Comparison of ENCODE assay signal across 10 mouse cellular contexts in genomic region chr14:120325673-120326072, GRCm38 (mm10). TPM values are rescaled to one million over a fixed set of nuclear protein-coding genes. Genes with fewer than 3 reads are reported as not detected.
DNase-seq lines count a peak whose midpoint lies in the region; ATAC-seq and TF ChIP-seq lines count a peak whose summit lies in the region.
"Had no signal": no experiment of that assay in that cellular context is flagged by ENCODE, and none has a peak within 500 bp of the region (broad histone marks: within the 10 kb centered on the region; RNA-seq: fewer than 3 reads in every experiment).

No protein-coding gene starts in this region.

- TF ChIP-seq CTCF in lung, adult 2 months (IDR thresholded peaks at IDR 0.05; ENCODE audit: insufficient read depth, low read length) = no peak
- TF ChIP-seq CTCF in CH12.LX (conservative IDR thresholded peaks at IDR 0.05 in 1 of 2, IDR thresholded peaks at IDR 0.05 in 1 of 2; ENCODE audit: low read depth in 2 of 2, low read length in 2 of 2) = no peak

- in situ Hi-C loops in CH12.LX (cut with MboI; ENCODE audit: low pct_ligation_motif_present, low pct_unique_long_range_greater_than_20kb, low sequenced_read_pairs) = no loop called here

- TF ChIP-seq EP300 in CH12.LX (IDR thresholded peaks at IDR 0.05; ENCODE audit: low read length) = peak; percentile 96

- peak overlapping the region; percentile 68 for H3K4me2 ChIP-seq in CH12.LX (ENCODE audit: insufficient read depth, low read depth, poor library complexity, severe bottlenecking)
- no peak overlapping the region for H3K4me2 ChIP-seq in embryonic facial prominence, embryonic 15.5 days (replicated peaks)
- H3K4me2 ChIP-seq: hindbrain, embryonic 12.5 days; limb, embryonic 15.5 days had no signal

- dilution Hi-C loops in CH12.LX (cut with MboI; ENCODE audit: extremely low pct_ligation_motif_present, extremely low pct_unique_long_range_greater_than_20kb, low sequenced_read_pairs) = no loop called here

- ATAC-seq in embryonic facial prominence, embryonic 15.5 days (ENCODE audit: insufficient number of reproducible peaks, low FRiP score, low TSS enrichment, low read depth) = no peak
- ATAC-seq in neutrophil, adult 5-6 weeks (ENCODE audit: extremely low read depth, insufficient number of reproducible peaks, low FRiP score, poor library complexity, severe bottlenecking) = peak; percentile 91

- peak; percentile 60 for DNase-seq in lung, postnatal 36 days
- no peak for DNase-seq in lung, adult 2 months
- DNase-seq in CH12.LX (ENCODE audit: extremely low read depth) = peak; percentile 77
- DNase-seq in left cerebral cortex, adult 11 months (ENCODE audit: low spot score) = no peak
- DNase-seq in cerebellum, adult 9-11 months = no peak
- DNase-seq: cerebellum, postnatal 10 days had no signal

- no peak for TF ChIP-seq RAD21 in CH12.LX (IDR thresholded peaks at IDR 0.05; ENCODE audit: low read depth, low read length)

- 43% methylated on average over 5 of the region's 5 CpGs for WGBS in lung, adult 2 months
- 59% methylated on average over 5 of the region's 5 CpGs for WGBS in embryonic facial prominence, embryonic 15.5 days

- H3K27ac ChIP-seq in CH12.LX (ENCODE audit: insufficient read depth, low read depth) = no peak overlapping the region
- peak overlapping the region; percentile 17; the same call in 1 of the 2 replicates for H3K27ac ChIP-seq in embryonic facial prominence, embryonic 15.5 days (replicated peaks)
- H3K27ac ChIP-seq: hindbrain, embryonic 12.5 days had no signal

- H3K36me3 ChIP-seq in CH12.LX (replicated peaks in 1 of 2; ENCODE audit: control insufficient read depth in 1 of 2, insufficient read depth in 1 of 2, low read length in 1 of 2) = peaks cover 24 to 68% of the 10 kb centered on the region in 2 experiments
- H3K36me3 ChIP-seq in embryonic facial prominence, embryonic 15.5 days = peaks cover 9% of the 10 kb centered on the region; the same call in 1 of the 2 replicates
- H3K36me3 ChIP-seq: hindbrain, embryonic 12.5 days had no signal

- no peak overlapping the region for H3K9ac ChIP-seq in CH12.LX (ENCODE audit: insufficient read depth, low read depth)
- H3K9ac ChIP-seq in embryonic facial prominence, embryonic 15.5 days = no peak overlapping the region
- H3K9ac ChIP-seq: hindbrain, embryonic 12.5 days; limb, embryonic 15.5 days had no signal

- H3K4me1 ChIP-seq in lung, adult 2 months (ENCODE audit: control insufficient read depth, insufficient read depth, low read length) = peaks cover 38% of the 10 kb centered on the region
- peaks cover 20 to 79% of the 10 kb centered on the region in 2 experiments for H3K4me1 ChIP-seq in CH12.LX (ENCODE audit: control insufficient read depth in 1 of 2, insufficient read depth in 2 of 2)
- peaks cover 51% of the 10 kb centered on the region for H3K4me1 ChIP-seq in embryonic facial prominence, embryonic 15.5 days

- no peak for TF ChIP-seq POLR2A in lung, adult 2 months (IDR thresholded peaks at IDR 0.05; ENCODE audit: borderline replicate concordance, extremely low read depth, low read depth, low read length)
- no peak for TF ChIP-seq POLR2A in CH12.LX (IDR thresholded peaks at IDR 0.05; ENCODE audit: low read depth, low read length)

- H3K79me2 ChIP-seq in CH12.LX (replicated peaks; ENCODE audit: control insufficient read depth, extremely low read depth, insufficient read depth, poor library complexity, severe bottlenecking) = peaks cover 37% of the 10 kb centered on the region

- no peaks in the 10 kb centered on the region for H3K27me3 ChIP-seq in CH12.LX (replicated peaks)
- H3K27me3 ChIP-seq in embryonic facial prominence, embryonic 15.5 days = no peaks in the 10 kb centered on the region
- H3K27me3 ChIP-seq: hindbrain, embryonic 12.5 days; limb, embryonic 15.5 days had no signal

- H3K4me3 ChIP-seq in lung, adult 2 months (replicated peaks; ENCODE audit: extremely low read depth, low read depth, low read length) = no peak overlapping the region
- H3K4me3 ChIP-seq in CH12.LX (replicated peaks in 1 of 3; ENCODE audit: low read depth in 2 of 3, low read length in 2 of 3, poor library complexity in 1 of 3) = no peak overlapping the region
- no peak overlapping the region for H3K4me3 ChIP-seq in embryonic facial prominence, embryonic 15.5 days (replicated peaks)
- H3K4me3 ChIP-seq: hindbrain, embryonic 12.5 days; limb, embryonic 15.5 days had no signal

- no peaks in the 10 kb centered on the region for H3K9me3 ChIP-seq in CH12.LX (replicated peaks; ENCODE audit: low read length)
- H3K9me3 ChIP-seq in embryonic facial prominence, embryonic 15.5 days (replicated peaks) = no peaks in the 10 kb centered on the region
- H3K9me3 ChIP-seq: hindbrain, embryonic 12.5 days; limb, embryonic 15.5 days had no signal

TF ChIP-seq in CH12.LX, 34 proteins besides CTCF, POLR2A, EP300 and RAD21:
- TF ChIP-seq MAFK (IDR thresholded peaks at IDR 0.05; ENCODE audit: insufficient replicate concordance, low read length) (0 out of 2 replicates have a peak, but pooled peaks have one; percentile 39), TCF12 (IDR thresholded peaks at IDR 0.05; ENCODE audit: low read depth, low read length) (0 out of 2 replicates have a peak, but pooled peaks have one; percentile 35), ETS1 (conservative IDR thresholded peaks at IDR 0.05; ENCODE audit: low read depth, low read length) (peak; percentile 93), IRF4 (IDR thresholded peaks at IDR 0.05; ENCODE audit: low read depth, low read length) (peak; percentile 97), RCOR1 (conservative IDR thresholded peaks at IDR 0.05; ENCODE audit: low read depth, low read length) (peak; percentile 83; the same call in 1 of the 2 replicates), HCFC1 (IDR thresholded peaks at IDR 0.05; ENCODE audit: low read depth, low read length) (no peak), CHD2 (IDR thresholded peaks at IDR 0.05; ENCODE audit: low read length) (peak; percentile 80), MAZ (IDR thresholded peaks at IDR 0.05; ENCODE audit: low read depth, low read length) (peak; percentile 76), MXI1 (IDR thresholded peaks at IDR 0.05; ENCODE audit: low read depth, low read length) (peak; percentile 53; the same call in 1 of the 2 replicates), MAX (IDR thresholded peaks at IDR 0.05; ENCODE audit: low read length) (0 out of 2 replicates have a peak, but pooled peaks have one; percentile 48), JUN (IDR thresholded peaks at IDR 0.05; ENCODE audit: insufficient read depth, low read depth, low read length) (peak; percentile 73), E2F4 (IDR thresholded peaks at IDR 0.05; ENCODE audit: insufficient replicate concordance, low read depth, low read length) (no peak), CHD1 (IDR thresholded peaks at IDR 0.05; ENCODE audit: low read depth, low read length) (no peak), GABPA (IDR thresholded peaks at IDR 0.05; ENCODE audit: insufficient replicate concordance, low read depth, low read length) (no peak), ZMIZ1 (IDR thresholded peaks at IDR 0.05; ENCODE audit: low read depth, low read length) (no peak), NELFE (IDR thresholded peaks at IDR 0.05; ENCODE audit: low read depth, low read length) (no peak), UBTF (IDR thresholded peaks at IDR 0.05; ENCODE audit: low read depth, low read length) (no peak), ELF1 (IDR thresholded peaks at IDR 0.05; ENCODE audit: low read depth, low read length) (no peak), BHLHE40 (IDR thresholded peaks at IDR 0.05; ENCODE audit: low read depth, low read length) (peak; percentile 100), SMC3 (IDR thresholded peaks at IDR 0.05; ENCODE audit: low read depth, low read length) (peak; percentile 13; the same call in 1 of the 2 replicates), MYC (IDR thresholded peaks at IDR 0.05; ENCODE audit: low read depth, low read length) (0 out of 2 replicates have a peak, but pooled peaks have one; percentile 67), SIN3A (IDR thresholded peaks at IDR 0.05; ENCODE audit: low read length) (peak; percentile 88), MEF2A (IDR thresholded peaks at IDR 0.05; ENCODE audit: borderline replicate concordance, low read depth, low read length) (peak; percentile 57; the same call in 1 of the 2 replicates), TBP (conservative IDR thresholded peaks at IDR 0.05; ENCODE audit: low read depth, low read length) (no peak), JUND (conservative IDR thresholded peaks at IDR 0.05; ENCODE audit: low read depth, low read length) (peak; percentile 58; the same call in 1 of the 2 replicates), ZC3H11A (IDR thresholded peaks at IDR 0.05; ENCODE audit: low read depth, low read length) (no peak)

RNA-seq across cellular contexts. Expression of gene Mbnl2, which starts 50.2 kb away (rescaled TPM):
- polyA plus RNA-seq in lung, adult 2 months (2012; rRNA removed) = 121 and 130 TPM in 2 replicates
- 19.6 and 23.9 TPM in 2 replicates for total RNA-seq in CH12.LX (2012; rRNA removed)
- total RNA-seq in CH12.LX (2014; rRNA removed) = 23.7 and 23.8 TPM in 2 replicates
- polyA plus RNA-seq in CH12.LX (2012; ENCODE audit: insufficient read length, low read depth) = 21.8 and 28.9 TPM in 2 replicates
- 167 and 173 TPM in 2 replicates for polyA plus RNA-seq in embryonic facial prominence, embryonic 15.5 days (2015; fragmentation: Nextera tagmentation; extraction: Ambion mirVana)
- 132 and 153 TPM in 2 replicates for total RNA-seq in neutrophil, adult 5-6 weeks (2017)

Comparison
In these comparisons a context has a peak if more than half of its experiments do, and no peak if none do; other contexts are left out.
1. DNase-seq: peak in lung, postnatal 36 days (single experiment) and CH12.LX (single experiment); none in lung, adult 2 months (single experiment), left cerebral cortex, adult 11 months (single experiment) and cerebellum, adult 9-11 months (single experiment).